Mouse (Mus musculus): ENCODE measurements around the gene Lins1.

The Lins1 gene

GRCm38 (mm10) chr7:66733431-66733830, 43.7 kb downstream of the Lins1 start:
- DNase-seq, result no peak

- DNase-seq, result no peak
These were observed 44.2 kb downstream of the Lins1 start for GRCm38 (mm10) chr7:66733882-66734281.

GRCm38 (mm10) chr7:66734466-66734865, 44.8 kb downstream of the Lins1 start:
- no peak for DNase-seq

GRCm38 (mm10) chr7:66734993-66735392, 45.3 kb downstream of the Lins1 start:
- DNase-seq, result peak in 1 of 2 experiments; percentile 45

- DNase-seq, result no peak
These were observed 47.7 kb downstream of the Lins1 start for GRCm38 (mm10) chr7:66737418-66737817.

- no peak for DNase-seq
These were observed 51.3 kb downstream of the Lins1 start for GRCm38 (mm10) chr7:66741008-66741407.

- no peak for DNase-seq
These were observed 51.7 kb downstream of the Lins1 start for GRCm38 (mm10) chr7:66741412-66741811.

GRCm38 (mm10) chr7:66743377-66743781, 53.7 kb downstream of the Lins1 start, which contains the start of gene Cers3:
TSS of gene Cers3 (plus strand) at chr7:66743504.
- peak in 1 of 2 experiments; percentile 29 for DNase-seq

- DNase-seq, result no peak
These were observed 57.3 kb downstream of the Lins1 start for GRCm38 (mm10) chr7:66746972-66747371.

- no peak for DNase-seq
These were observed 60.3 kb downstream of the Lins1 start for GRCm38 (mm10) chr7:66749998-66750397.

GRCm38 (mm10) chr7:66753816-66754215, 64.1 kb downstream of the Lins1 start:
- no peak for DNase-seq

- no peak for DNase-seq
These were observed 65.9 kb downstream of the Lins1 start for GRCm38 (mm10) chr7:66755611-66756010.
